8 mouse cellular contexts compared by ENCODE assay signal in genomic region chr1:43635718-43636117, GRCm38 (mm10).
DNase-seq lines count a peak whose midpoint lies in the region.

No protein-coding gene starts in this region.

- DNase-seq in gastrocnemius, adult 18-20 months (ENCODE audit: low spot score): peak; percentile 41
- DNase-seq in gastrocnemius, postnatal 25 days: no peak
- DNase-seq in right cerebral cortex, adult 2 months (ENCODE audit: low spot score in 2 of 2): peak; percentile 7 to 25
- no peak for DNase-seq in right cerebral cortex, postnatal 25 days
- DNase-seq in c-Kit-positive CD71-positive TER-119-positive erythroid progenitor cells, embryonic 14.5 days (ENCODE audit: low spot score): peak; percentile 6
- peak; percentile 71 for DNase-seq in induced T-regulatory cell, adult 2 months (ENCODE audit: low read depth)
- peak; percentile 13 to 16 for DNase-seq in spleen, postnatal 36 days (ENCODE audit: low spot score in 2 of 2)
- no peak for DNase-seq in layer of hippocampus, adult 9-10 months (ENCODE audit: low spot score)

Comparison
In these comparisons a context has a peak if more than half of its experiments do, and no peak if none do; other contexts are left out.
1. DNase-seq: peak in gastrocnemius, adult 18-20 months (single experiment), right cerebral cortex, adult 2 months (2 of 2), c-Kit-positive CD71-positive TER-119-positive erythroid progenitor cells, embryonic 14.5 days (single experiment), induced T-regulatory cell, adult 2 months (single experiment) and spleen, postnatal 36 days (2 of 2); none in gastrocnemius, postnatal 25 days (single experiment), right cerebral cortex, postnatal 25 days (single experiment) and layer of hippocampus, adult 9-10 months (single experiment).